Mouse (Mus musculus) hindbrain, embryonic 16.5 days (tissue): ENCODE results near the gene Fam229b. TPM values are rescaled to one million over a fixed set of nuclear protein-coding genes. Genes with fewer than 3 reads are reported as not detected.

ENCODE experiments used
- ATAC-seq: fragments of 200-750 bp; cut with Nextera tagmentation; 2 replicates; pipeline ENCODE4 v1.8.0; 2017; ENCODE audit warnings: moderate TSS enrichment, moderate library complexity
- H3K27ac ChIP-seq: fragments of 300-500 bp; sonication (generic); 2 replicates; pipeline ENCODE4 v1.5.1; 2014; ENCODE audit warnings: low read depth, mild to moderate bottlenecking, control low read depth, low read length, moderate library complexity
- H3K27me3 ChIP-seq: fragments of 300-500 bp; sonication (generic); replicated peaks from 2 replicates; pipeline ENCODE4 v1.6.1; 2014; ENCODE audit warnings: low read length; ENCODE audit not compliant: control insufficient read depth, insufficient read depth
- H3K36me3 ChIP-seq: fragments of 300-500 bp; sonication (generic); 2 replicates; pipeline ENCODE4 v1.6.1; 2014; ENCODE audit warnings: mild to moderate bottlenecking, low read length, moderate library complexity, mixed read lengths; ENCODE audit not compliant: control insufficient read depth, insufficient read depth
- H3K4me1 ChIP-seq: fragments of 300-500 bp; sonication (generic); 2 replicates; pipeline ENCODE4 v1.6.1; 2014; ENCODE audit warnings: low read depth, low read length; ENCODE audit not compliant: control insufficient read depth, insufficient read depth
- H3K4me2 ChIP-seq: fragments of 300-500 bp; sonication (generic); 2 replicates; pipeline ENCODE4 v1.6.1; 2014; ENCODE audit warnings: mild to moderate bottlenecking, low read length, control low read depth, moderate library complexity
- H3K4me3 ChIP-seq: fragments of 300-500 bp; sonication (generic); 2 replicates; pipeline ENCODE4 v1.5.1; 2014; ENCODE audit warnings: mild to moderate bottlenecking, low read length, control low read depth, moderate library complexity
- H3K9ac ChIP-seq: fragments of 300-500 bp; sonication (generic); 2 replicates; pipeline ENCODE4 v1.6.1; 2014; ENCODE audit warnings: low read depth, mild to moderate bottlenecking, control low read depth, low read length, moderate library complexity
- H3K9me3 ChIP-seq: fragments of 300-500 bp; sonication (generic); 2 replicates; pipeline ENCODE4 v1.6.1; 2014; ENCODE audit warnings: mild to moderate bottlenecking, low read length, moderate library complexity; ENCODE audit not compliant: control insufficient read depth
- WGBS: fragments of 180-500 bp; shearing (Covaris S2); extraction: QIAGEN DNeasy Blood & Tissue Kit; methylation state at CpG from one replicate; pipeline ENCODE4 v1.1.7; 2014; 5-methylcytosine and 5-hydroxymethylcytosine counted together
- polyA plus RNA-seq: library from polyadenylated mRNA; unstranded; fragments of >200 nt; fragmentation: Nextera tagmentation; extraction: Ambion mirVana; gene quantifications from 2 replicates; pipeline ENCODE4 v1.2.1, GENCODE M21; 2015

Gene Fam229b
- polyA plus RNA-seq, 1 experiment from 2014 or later = 28.3 TPM

- H3K9ac ChIP-seq = no peak overlapping the region
- 59% methylated on average over 12 of the region's 12 CpGs for whole genome bisulfite sequencing
- H3K27me3 ChIP-seq = no peaks in the 10 kb centered on the region
- no peak overlapping the region for H3K4me2 ChIP-seq
- H3K9me3 ChIP-seq = no peaks in the 10 kb centered on the region
- no peak for ATAC-seq
- no peak overlapping the region for H3K4me3 ChIP-seq
- no peak overlapping the region for H3K27ac ChIP-seq
- H3K4me1 ChIP-seq = no peaks in the 10 kb centered on the region
- peaks cover 10% of the 10 kb centered on the region for H3K36me3 ChIP-seq
Observed at GRCm38 (mm10) chr10:39142216-39142615, 8.5 kb upstream of the Fam229b start.

GRCm38 (mm10) chr10:39141401-39141800, 7.7 kb upstream of the Fam229b start:
- no peak overlapping the region for H3K27ac ChIP-seq
- H3K36me3 ChIP-seq = peaks cover 10% of the 10 kb centered on the region
- ATAC-seq = no peak
- no peaks in the 10 kb centered on the region for H3K4me1 ChIP-seq
- 97% methylated on average over 2 of the region's 2 CpGs for WGBS
- no peak overlapping the region for H3K9ac ChIP-seq
- no peaks in the 10 kb centered on the region for H3K9me3 ChIP-seq
- H3K4me3 ChIP-seq = no peak overlapping the region
- H3K27me3 ChIP-seq = no peaks in the 10 kb centered on the region
- H3K4me2 ChIP-seq = no peak overlapping the region

- Histone ChIP-seq H3K36me3 (peaks cover 10% of the 10 kb centered on the region), H3K9me3 (no peaks in the 10 kb centered on the region), H3K4me3 (no peak overlapping the region), H3K4me2 (no peak overlapping the region), H3K4me1 (no peaks in the 10 kb centered on the region), H3K27ac (no peak overlapping the region), H3K27me3 (no peaks in the 10 kb centered on the region), H3K9ac (no peak overlapping the region)
- no peak for ATAC-seq
- 52% methylated on average over 14 of the region's 14 CpGs for WGBS
Observed at GRCm38 (mm10) chr10:39140843-39141242, 7.1 kb upstream of the Fam229b start.

- peaks cover 6% of the 10 kb centered on the region for H3K4me1 ChIP-seq
- no peak for ATAC-seq
- no peaks in the 10 kb centered on the region for H3K9me3 ChIP-seq
- H3K27ac ChIP-seq = no peak overlapping the region
- no peak overlapping the region for H3K9ac ChIP-seq
- peaks cover 8% of the 10 kb centered on the region; the same call in 1 of the 2 replicates for H3K36me3 ChIP-seq
- H3K27me3 ChIP-seq = no peaks in the 10 kb centered on the region
- no peak overlapping the region for H3K4me3 ChIP-seq
- 85% methylated on average over 6 of the region's 6 CpGs for WGBS
- H3K4me2 ChIP-seq = no peak overlapping the region
Observed at GRCm38 (mm10) chr10:39138761-39139160, 5.0 kb upstream of the Fam229b start.

GRCm38 (mm10) chr10:39137766-39138165, 4.1 kb upstream of the Fam229b start:
- Histone ChIP-seq H3K27ac (no peak overlapping the region), H3K4me3 (no peak overlapping the region), H3K9me3 (no peaks in the 10 kb centered on the region), H3K36me3 (peaks cover 6% of the 10 kb centered on the region; the same call in 1 of the 2 replicates), H3K27me3 (no peaks in the 10 kb centered on the region), H3K4me1 (peaks cover 6% of the 10 kb centered on the region), H3K4me2 (no peak overlapping the region), H3K9ac (no peak overlapping the region)
- no peak for ATAC-seq
- WGBS = 94% methylated on average over 3 of the region's 3 CpGs

GRCm38 (mm10) chr10:39121412-39121811, 12.3 kb downstream of the Fam229b start:
- WGBS = 35% methylated on average over 4 of the region's 4 CpGs
- H3K27ac ChIP-seq = no peak overlapping the region
- no peaks in the 10 kb centered on the region for H3K4me1 ChIP-seq
- no peaks in the 10 kb centered on the region for H3K9me3 ChIP-seq
- no peaks in the 10 kb centered on the region for H3K27me3 ChIP-seq
- H3K9ac ChIP-seq = no peak overlapping the region
- H3K36me3 ChIP-seq = no peaks in the 10 kb centered on the region; the same call in 1 of the 2 replicates
- peak; percentile 77; the same call in 1 of the 2 replicates for ATAC-seq
- H3K4me3 ChIP-seq = no peak overlapping the region
- no peak overlapping the region for H3K4me2 ChIP-seq

GRCm38 (mm10) chr10:39109489-39109874, 24.2 kb downstream of the Fam229b start:
- WGBS = 41% methylated on average over 4 of the region's 4 CpGs
- no peak overlapping the region for H3K4me3 ChIP-seq
- H3K9ac ChIP-seq = no peak overlapping the region
- no peaks in the 10 kb centered on the region for H3K27me3 ChIP-seq
- H3K36me3 ChIP-seq = no peaks in the 10 kb centered on the region
- H3K4me2 ChIP-seq = no peak overlapping the region
- H3K4me1 ChIP-seq = peaks cover 3% of the 10 kb centered on the region; the same call in 1 of the 2 replicates
- H3K9me3 ChIP-seq = no peaks in the 10 kb centered on the region
- peak; percentile 24 for ATAC-seq
- no peak overlapping the region for H3K27ac ChIP-seq

GRCm38 (mm10) chr10:39108837-39109488, 24.8 kb downstream of the Fam229b start:
- peak; percentile 57 for ATAC-seq
- no peak overlapping the region for H3K4me2 ChIP-seq

GRCm38 (mm10) chr10:39106935-39107334, 26.8 kb downstream of the Fam229b start:
- no peak overlapping the region for H3K4me3 ChIP-seq
- H3K9me3 ChIP-seq = no peaks in the 10 kb centered on the region
- no peak overlapping the region for H3K27ac ChIP-seq
- no peak overlapping the region for H3K9ac ChIP-seq
- 48% methylated on average over 4 of the region's 4 CpGs for WGBS
- no peaks in the 10 kb centered on the region for H3K36me3 ChIP-seq
- H3K27me3 ChIP-seq = no peaks in the 10 kb centered on the region
- H3K4me2 ChIP-seq = no peak overlapping the region
- ATAC-seq = no peak
- H3K4me1 ChIP-seq = peaks cover 3% of the 10 kb centered on the region; the same call in 1 of the 2 replicates

More at GRCm38 (mm10) chr10:39108837-39109488, 24.8 kb downstream of the Fam229b start:
- H3K4me1 ChIP-seq = peaks cover 3% of the 10 kb centered on the region; the same call in 1 of the 2 replicates
- no peak overlapping the region for H3K27ac ChIP-seq
- H3K27me3 ChIP-seq = no peaks in the 10 kb centered on the region
- 65% methylated on average over 10 of the region's 10 CpGs for WGBS
- no peaks in the 10 kb centered on the region for H3K9me3 ChIP-seq
- no peak overlapping the region for H3K9ac ChIP-seq
- H3K4me3 ChIP-seq = no peak overlapping the region
- no peaks in the 10 kb centered on the region for H3K36me3 ChIP-seq
